Mouse (Mus musculus) thymus, adult 18-20 months (tissue): Measurements from ENCODE around the gene Olfr1179.
"Not testable (repeated sequence)": the region's sequence is repeated elsewhere in the genome, so short reads cannot be mapped to it uniquely, and the experiment has no call there.

Experiments
- DNase-seq, 2 experiments: peaks; one replicate each; pipeline ENCODE4 v3.0.0; 2022; ENCODE audit warnings: mixed read lengths in 2 of 2

Olfr1179 gene

DNA sequence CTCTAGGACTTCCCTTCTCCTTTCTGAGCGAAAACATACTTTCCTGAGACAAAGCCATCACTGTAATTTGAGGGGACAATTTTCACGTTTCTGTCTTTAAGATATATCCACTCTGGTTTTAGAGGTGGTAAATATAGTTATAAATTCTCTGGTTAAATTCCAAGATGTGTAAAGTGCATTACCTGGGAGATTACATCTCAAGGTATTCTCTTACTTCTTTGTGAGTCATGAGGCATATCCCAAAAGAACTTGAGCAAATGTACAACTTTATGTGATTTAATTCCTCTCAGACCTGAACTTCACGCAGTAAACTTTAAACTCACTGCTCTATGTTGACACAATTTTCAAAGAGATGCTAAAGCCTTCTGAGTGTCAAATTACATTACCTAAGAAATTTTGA, at the start of gene Olfr1179:
Gene Olfr1179, minus strand, starts transcription at position 101 of the 400 bp plus-strand sequence.
- DNase-seq: no peak

DNA sequence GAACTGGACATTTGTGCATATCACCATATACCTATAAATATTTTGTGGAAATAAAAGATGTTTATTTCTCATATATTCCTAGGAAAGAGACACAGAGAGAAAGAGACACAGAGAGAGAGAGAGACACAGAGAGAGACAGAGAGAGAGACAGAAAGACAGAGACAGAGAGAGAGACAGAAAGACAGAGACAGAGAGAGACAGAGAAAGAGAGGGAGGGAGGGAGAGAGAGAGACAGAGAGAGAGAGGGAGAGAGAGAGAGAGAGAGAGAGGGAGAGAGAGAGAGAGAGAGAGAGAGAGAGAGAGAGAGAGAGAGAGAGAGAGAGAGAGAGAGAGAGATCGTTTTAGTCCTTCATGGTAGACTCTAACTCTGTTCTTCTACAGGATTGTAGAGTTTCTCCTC, 48.3 kb upstream of the Olfr1179 start, which contains the start of gene Olfr1183:
Gene Olfr1183, plus strand, starts transcription at position 301 of the 400 bp plus-strand sequence.
- not testable (repeated sequence) for DNase-seq

DNA sequence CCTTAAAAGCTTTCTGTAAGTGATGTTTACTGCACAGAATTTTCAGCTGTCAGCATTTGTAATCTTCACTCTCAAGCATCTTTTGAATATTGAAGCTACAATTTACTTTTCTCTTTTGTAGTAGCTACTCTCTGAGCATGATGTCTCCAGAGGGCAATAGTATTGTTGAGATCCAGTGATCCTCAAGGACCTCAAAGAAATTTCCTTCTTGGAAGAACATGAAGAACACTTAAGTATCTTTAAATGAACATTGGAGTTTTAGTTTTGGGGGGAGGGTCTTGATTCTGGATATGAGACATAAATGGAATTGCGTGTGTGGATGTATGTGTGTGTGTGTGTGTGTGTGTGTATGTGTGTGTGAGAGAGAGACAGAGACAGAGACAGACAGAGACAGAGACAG, 42.8 kb upstream of the Olfr1179 start, which contains the start of gene Gm13757:
Gene Gm13757, minus strand, starts transcription at position 101 of the 400 bp plus-strand sequence.
- no peak for DNase-seq

DNA sequence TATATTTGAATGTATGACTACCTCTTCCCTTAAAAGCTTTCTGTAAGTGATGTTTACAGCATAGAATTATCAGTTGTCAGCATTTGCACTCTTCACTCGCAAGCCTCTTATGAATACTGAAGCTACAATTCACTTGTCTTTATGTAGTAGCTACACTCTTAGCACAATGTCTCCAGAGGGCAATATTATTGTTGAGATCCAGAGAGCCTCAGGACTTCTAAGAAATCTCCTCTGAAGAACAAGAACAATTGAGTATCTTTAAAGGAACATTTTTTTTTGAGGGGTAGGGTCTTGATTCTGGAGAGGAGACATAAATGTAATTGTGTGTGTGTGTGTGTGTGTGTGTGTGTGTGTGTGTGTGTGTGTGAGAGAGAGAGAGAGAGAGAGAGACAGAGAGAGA, 19.8 kb upstream of the Olfr1179 start, which contains the start of gene Olfr1181:
Gene Olfr1181, minus strand, starts transcription at position 101 of the 400 bp plus-strand sequence.
- no peak for DNase-seq

DNA sequence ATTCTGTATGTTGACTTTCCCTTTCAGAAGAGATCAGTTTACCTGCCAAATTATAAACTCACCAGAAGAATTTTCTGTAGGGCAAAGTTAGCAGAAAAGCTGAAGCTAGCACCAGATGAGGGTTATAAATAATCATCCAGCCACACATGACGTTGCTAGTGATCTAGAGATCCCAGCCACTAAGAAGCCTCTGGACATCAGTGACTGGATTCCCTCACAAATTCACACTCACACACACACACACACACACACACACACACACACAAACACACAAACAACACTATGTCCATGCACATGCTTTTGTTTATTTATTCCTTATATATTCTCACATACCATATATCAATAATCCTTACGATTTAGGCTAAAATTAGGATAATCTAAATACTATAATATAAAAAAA, 12.8 kb upstream of the Olfr1179 start, which contains the start of gene Olfr1180:
Gene Olfr1180, minus strand, starts transcription at position 101 of the 400 bp plus-strand sequence.
- no peak for DNase-seq

DNA sequence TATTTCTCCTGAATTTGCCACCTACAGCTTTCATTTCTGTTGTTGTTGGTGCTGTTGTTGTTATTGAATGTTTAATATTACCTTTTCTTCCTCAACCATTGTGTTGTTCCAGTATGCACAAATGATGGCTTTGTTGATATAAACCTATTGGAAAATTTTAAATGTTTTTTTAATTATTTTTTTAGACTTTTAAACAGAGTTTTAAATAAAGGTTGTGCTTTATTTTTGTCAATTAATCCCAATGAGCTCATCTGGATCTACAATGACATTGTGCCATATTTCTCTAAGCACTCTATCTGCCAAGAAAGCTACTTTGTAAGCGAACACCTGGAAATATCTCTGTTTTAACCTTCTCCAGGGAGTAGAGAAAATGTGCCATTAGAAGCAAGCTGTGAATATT, 19.5 kb downstream of the Olfr1179 start, which contains the start of gene Olfr1178:
Gene Olfr1178, plus strand, starts transcription at position 301 of the 400 bp plus-strand sequence.
- no peak for DNase-seq

DNA sequence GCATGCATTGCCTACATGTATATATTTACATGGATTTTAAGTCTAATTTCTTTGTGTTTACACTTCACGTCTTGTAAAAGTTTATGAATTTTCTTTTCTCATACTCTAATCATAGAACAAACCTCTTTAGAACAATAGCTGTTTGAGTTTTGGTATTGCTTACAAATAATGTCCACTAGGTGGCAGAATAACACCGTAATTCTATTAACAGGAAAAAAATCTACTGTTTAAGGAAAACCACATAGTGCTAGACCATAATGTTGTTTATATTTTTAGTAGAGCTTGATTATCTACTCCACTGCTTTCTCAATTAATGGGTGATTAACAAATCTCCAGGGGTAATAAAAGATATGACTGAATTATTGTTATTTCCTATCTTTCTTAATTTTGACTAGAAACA, 49.9 kb downstream of the Olfr1179 start:
- DNase-seq: no peak
